Mouse (Mus musculus) G1E (cell line): ENCODE measurements around the gene Gm9903.

ENCODE experiments used
- CTCF ChIP-seq: IDR thresholded peaks from 2 replicates; pipeline ENCODE4 v1.5.1; 2012; ENCODE audit warnings: low read depth, low read length, inconsistent platforms, mixed read lengths
- GATA1 ChIP-seq: IDR thresholded peaks from 2 replicates; pipeline ENCODE4 v1.6.1; 2012; ENCODE audit warnings: borderline replicate concordance, low read length, inconsistent platforms, mixed read lengths
- GATA2 ChIP-seq: IDR thresholded peaks from 2 replicates; pipeline ENCODE4 v1.6.1; 2012; ENCODE audit warnings: low read depth, low read length, inconsistent platforms, borderline replicate concordance
- POLR2AphosphoS5 ChIP-seq: IDR thresholded peaks from 2 replicates; pipeline ENCODE4 v1.6.1; 2012; ENCODE audit warnings: low read depth, low read length, inconsistent platforms; ENCODE audit not compliant: insufficient replicate concordance

DNA sequence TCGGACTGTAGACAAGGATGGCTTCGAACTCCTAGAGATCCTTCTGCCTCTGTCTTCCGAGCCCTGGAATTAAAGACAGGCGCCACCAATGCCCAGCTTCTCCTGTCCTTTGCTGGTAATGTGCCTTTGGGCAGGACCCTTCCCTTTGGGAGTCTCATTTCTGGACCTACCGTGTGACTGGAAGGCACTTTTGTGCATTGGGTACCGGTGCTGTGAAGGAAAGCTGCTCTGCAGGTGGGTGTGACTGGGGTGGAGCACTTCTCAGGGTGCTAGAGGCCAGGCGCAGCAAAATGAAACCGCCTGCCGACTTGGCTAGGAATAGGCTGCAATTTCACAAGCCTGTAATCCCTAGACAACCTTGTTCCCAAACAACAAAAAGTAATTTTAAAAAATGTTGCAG, 336 bp downstream of the Gm9903 start:
- TF ChIP-seq CTCF = no peak
- no peak for TF ChIP-seq GATA1
- no peak for TF ChIP-seq GATA2
- TF ChIP-seq POLR2AphosphoS5 = no peak
